Mouse (Mus musculus) heart, postnatal 0 days (tissue): ENCODE measurements around the gene Efcab9.

Source experiments
- CTCF ChIP-seq: IDR thresholded peaks from 2 replicates; pipeline ENCODE4 v1.5.1; 2016; ENCODE audit warnings: antibody characterized with exemption, control low read depth, low read depth
- EP300 ChIP-seq: IDR thresholded peaks from 2 replicates; pipeline ENCODE4 v1.6.1; 2016; ENCODE audit warnings: antibody characterized with exemption, low read depth

- TF ChIP-seq EP300 (no peak), CTCF (no peak)
These were observed 38.6 kb downstream of the Efcab9 start for GRCm38 (mm10) chr11:32493312-32493711.
